Mouse (Mus musculus): ENCODE measurements around the gene Mafb.

The Mafb gene

GRCm38 (mm10) chr2:160364128-160364650 is 2.7 kb downstream of the Mafb start:
- DNase-seq (ENCODE audit: low read depth, low spot score): peak; percentile 25

- DNase-seq (ENCODE audit: low read depth, low spot score): no peak
Observed at GRCm38 (mm10) chr2:160363201-160363600, 3.7 kb downstream of the Mafb start.

- DNase-seq (ENCODE audit: low read depth, low spot score): no peak
Observed at GRCm38 (mm10) chr2:160361442-160362121, 5.3 kb downstream of the Mafb start.

GRCm38 (mm10) chr2:160360234-160360874 is 6.5 kb downstream of the Mafb start:
- peak; percentile 84 for DNase-seq (ENCODE audit: low read depth, low spot score)

- no peak for DNase-seq (ENCODE audit: low read depth, low spot score)
Observed at GRCm38 (mm10) chr2:160358896-160359295, 8.0 kb downstream of the Mafb start.

GRCm38 (mm10) chr2:160357442-160357841 is 9.4 kb downstream of the Mafb start:
- DNase-seq (ENCODE audit: low read depth, low spot score): no peak

- DNase-seq (ENCODE audit: low read depth, low spot score): peak; percentile 67
Observed at GRCm38 (mm10) chr2:160356132-160356531, 10.7 kb downstream of the Mafb start.

GRCm38 (mm10) chr2:160354319-160354718 is 12.5 kb downstream of the Mafb start:
- DNase-seq (ENCODE audit: low read depth, low spot score): no peak

- DNase-seq (ENCODE audit: low read depth, low spot score): no peak
Observed at GRCm38 (mm10) chr2:160353581-160353980, 13.3 kb downstream of the Mafb start.

GRCm38 (mm10) chr2:160351038-160351574 is 15.8 kb downstream of the Mafb start:
- DNase-seq (ENCODE audit: low read depth, low spot score): no peak

GRCm38 (mm10) chr2:160349578-160349977 is 17.3 kb downstream of the Mafb start:
- no peak for DNase-seq (ENCODE audit: low read depth, low spot score)

- no peak for DNase-seq (ENCODE audit: low read depth, low spot score)
Observed at GRCm38 (mm10) chr2:160348796-160349195, 18.1 kb downstream of the Mafb start.

GRCm38 (mm10) chr2:160348072-160348604 is 18.7 kb downstream of the Mafb start:
- DNase-seq (ENCODE audit: low read depth, low spot score): no peak

- DNase-seq (ENCODE audit: low read depth, low spot score): no peak
Observed at GRCm38 (mm10) chr2:160345644-160346043, 21.2 kb downstream of the Mafb start.

GRCm38 (mm10) chr2:160340121-160340520 is 26.7 kb downstream of the Mafb start:
- DNase-seq (ENCODE audit: low read depth, low spot score): no peak

- DNase-seq (ENCODE audit: low read depth, low spot score): no peak
Observed at GRCm38 (mm10) chr2:160339595-160339994, 27.3 kb downstream of the Mafb start.

- no peak for DNase-seq (ENCODE audit: low read depth, low spot score)
Observed at GRCm38 (mm10) chr2:160336053-160336452, 30.8 kb downstream of the Mafb start.

- no peak for DNase-seq (ENCODE audit: low read depth, low spot score)
Observed at GRCm38 (mm10) chr2:160335043-160335442, 31.8 kb downstream of the Mafb start.

GRCm38 (mm10) chr2:160334111-160334661 is 32.7 kb downstream of the Mafb start, which contains the start of gene Gm826:
Gene Gm826 (minus strand): TSS chr2:160334162.
- DNase-seq (ENCODE audit: low read depth, low spot score): no peak

GRCm38 (mm10) chr2:160332516-160333325 is 34.1 kb downstream of the Mafb start:
- no peak for DNase-seq (ENCODE audit: low read depth, low spot score)

- DNase-seq (ENCODE audit: low read depth, low spot score): no peak
Observed at GRCm38 (mm10) chr2:160328886-160329285, 38.0 kb downstream of the Mafb start.

Data from ES-CJ7 (cell line).